Mouse (Mus musculus): Measurements from ENCODE around the gene Brpf1. TPM values are rescaled to one million over a fixed set of nuclear protein-coding genes. Genes with fewer than 3 reads are reported as not detected.
"Not testable (repeated sequence)": the region's sequence is repeated elsewhere in the genome, so short reads cannot be mapped to it uniquely, and the experiment has no call there.

Brpf1 gene
- total and polyA plus RNA-seq, 3 experiments = 9.9 to 14.4 (median 11.0) TPM

- Histone ChIP-seq H3K36me3 (ENCODE audit: control insufficient read depth, insufficient read depth, low read length) (no peaks in the 10 kb centered on the region), H3K4me3 (no peak overlapping the region), H3K9ac (ENCODE audit: low read depth, low read length) (no peak overlapping the region), H3K27ac (no peak overlapping the region), H3K79me2 (replicated peaks; ENCODE audit: control insufficient read depth, insufficient read depth, low read length) (no peaks in the 10 kb centered on the region), H3K4me1 (ENCODE audit: control insufficient read depth, insufficient read depth, low read length) (peaks cover 3% of the 10 kb centered on the region), H3K27me3 (ENCODE audit: control insufficient read depth, insufficient read depth, low read length) (no peaks in the 10 kb centered on the region)
- TF ChIP-seq EP300 (IDR thresholded peaks at IDR 0.05; ENCODE audit: insufficient read depth, low read depth, low read length) = no peak
- no peak for TF ChIP-seq CTCF (IDR thresholded peaks at IDR 0.05)
- no peak for TF ChIP-seq POLR2A (IDR thresholded peaks at IDR 0.05; ENCODE audit: insufficient read depth, low read depth, low read length)
- intact Hi-C loops (cut with DNase I) = loop anchor here (5.0 kb wide), 1 partner anchor 136 kb away; no protein-coding TSS in a partner anchor
- no peak for DNase-seq
- 93% methylated on average over 11 of the region's 11 CpGs for whole genome bisulfite sequencing
Measured at GRCm38 (mm10) chr6:113331721-113332120, 24.8 kb downstream of the Brpf1 start.

- peak; percentile 42 for TF ChIP-seq CTCF (IDR thresholded peaks at IDR 0.05)
- not testable (repeated sequence) for H3K36me3 ChIP-seq (ENCODE audit: control insufficient read depth, insufficient read depth, low read length); DNase-seq; H3K4me3 ChIP-seq; H3K4me1 ChIP-seq (ENCODE audit: control insufficient read depth, insufficient read depth, low read length); H3K79me2 ChIP-seq (replicated peaks; ENCODE audit: control insufficient read depth, insufficient read depth, low read length); H3K27ac ChIP-seq; H3K27me3 ChIP-seq (ENCODE audit: control insufficient read depth, insufficient read depth, low read length); H3K9ac ChIP-seq (ENCODE audit: low read depth, low read length)
- 66% methylated on average over 6 of the region's 6 CpGs for WGBS
- intact Hi-C loops (cut with DNase I) = loop anchor here (5.0 kb wide), 1 partner anchor 135 kb away; no protein-coding TSS in a partner anchor
Measured at GRCm38 (mm10) chr6:113332734-113333133, 25.8 kb downstream of the Brpf1 start.

- 35% methylated on average over 14 of the region's 14 CpGs for WGBS
- H3K36me3 ChIP-seq (ENCODE audit: control insufficient read depth, insufficient read depth, low read length) = peaks cover 8% of the 10 kb centered on the region
- TF ChIP-seq POLR2A (IDR thresholded peaks at IDR 0.05; ENCODE audit: insufficient read depth, low read depth, low read length) (no peak), CTCF (IDR thresholded peaks at IDR 0.05) (no peak), EP300 (IDR thresholded peaks at IDR 0.05; ENCODE audit: insufficient read depth, low read depth, low read length) (no peak)
Measured at GRCm38 (mm10) chr6:113333137-113333950, 26.4 kb downstream of the Brpf1 start.

GRCm38 (mm10) chr6:113334216-113334615 lies 27.3 kb downstream of the Brpf1 start:
- no peak overlapping the region for H3K9ac ChIP-seq (ENCODE audit: low read depth, low read length)
- H3K27me3 ChIP-seq (ENCODE audit: control insufficient read depth, insufficient read depth, low read length) = no peaks in the 10 kb centered on the region
- peaks cover 8% of the 10 kb centered on the region for H3K36me3 ChIP-seq (ENCODE audit: control insufficient read depth, insufficient read depth, low read length)
- H3K4me3 ChIP-seq = no peak overlapping the region
- H3K79me2 ChIP-seq (replicated peaks; ENCODE audit: control insufficient read depth, insufficient read depth, low read length) = no peaks in the 10 kb centered on the region
- WGBS = 73% methylated on average over 6 of the region's 6 CpGs
- intact Hi-C loops (cut with DNase I) = loop anchor here (5.0 kb wide), 1 partner anchor 133 kb away; no protein-coding TSS in a partner anchor
- H3K4me1 ChIP-seq (ENCODE audit: control insufficient read depth, insufficient read depth, low read length) = peaks cover 6% of the 10 kb centered on the region
- H3K27ac ChIP-seq = no peak overlapping the region
- TF ChIP-seq EP300 (IDR thresholded peaks at IDR 0.05; ENCODE audit: insufficient read depth, low read depth, low read length) (no peak), CTCF (IDR thresholded peaks at IDR 0.05) (no peak), POLR2A (IDR thresholded peaks at IDR 0.05; ENCODE audit: insufficient read depth, low read depth, low read length) (no peak)
- DNase-seq = peak in 1 of 2 experiments; percentile 11

More at GRCm38 (mm10) chr6:113333137-113333950, 26.4 kb downstream of the Brpf1 start:
- no peaks in the 10 kb centered on the region for H3K79me2 ChIP-seq (replicated peaks; ENCODE audit: control insufficient read depth, insufficient read depth, low read length)
- peak overlapping the region; percentile 47; the same call in 1 of the 2 replicates for H3K27ac ChIP-seq
- intact Hi-C loops (cut with DNase I) = loop anchor here (5.0 kb wide), 1 partner anchor 134 kb away; no protein-coding TSS in a partner anchor
- no peaks in the 10 kb centered on the region for H3K27me3 ChIP-seq (ENCODE audit: control insufficient read depth, insufficient read depth, low read length)
- no peak overlapping the region for H3K9ac ChIP-seq (ENCODE audit: low read depth, low read length)
- H3K4me1 ChIP-seq (ENCODE audit: control insufficient read depth, insufficient read depth, low read length) = peaks cover 6% of the 10 kb centered on the region
- peak; percentile 52 to 54 for DNase-seq
- H3K4me3 ChIP-seq = no peak overlapping the region

GRCm38 (mm10) chr6:113336852-113337620 lies 30.1 kb downstream of the Brpf1 start:
- Histone ChIP-seq H3K27ac (peak overlapping the region; percentile 34), H3K4me3 (no peak overlapping the region), H3K36me3 (ENCODE audit: control insufficient read depth, insufficient read depth, low read length) (peaks cover 8% of the 10 kb centered on the region), H3K27me3 (ENCODE audit: control insufficient read depth, insufficient read depth, low read length) (no peaks in the 10 kb centered on the region), H3K4me1 (ENCODE audit: control insufficient read depth, insufficient read depth, low read length) (peaks cover 8% of the 10 kb centered on the region), H3K9ac (ENCODE audit: low read depth, low read length) (no peak overlapping the region), H3K79me2 (replicated peaks; ENCODE audit: control insufficient read depth, insufficient read depth, low read length) (no peaks in the 10 kb centered on the region)
- no peak for DNase-seq
- intact Hi-C loops (cut with DNase I) = no loop called here
- 21% methylated on average over 8 of the region's 8 CpGs for WGBS
- no peak for TF ChIP-seq EP300 (IDR thresholded peaks at IDR 0.05; ENCODE audit: insufficient read depth, low read depth, low read length)
- no peak for TF ChIP-seq CTCF (IDR thresholded peaks at IDR 0.05)
- no peak for TF ChIP-seq POLR2A (IDR thresholded peaks at IDR 0.05; ENCODE audit: insufficient read depth, low read depth, low read length)
